Mouse (Mus musculus): ENCODE measurements around the gene Olfml2b. TPM values are rescaled to one million over a fixed set of nuclear protein-coding genes. Genes with fewer than 3 reads are reported as not detected.

Olfml2b gene
- 5.7 and 5.9 TPM in 2 replicates for polyA plus RNA-seq (2016; fragmentation: Nextera tagmentation; extraction: Ambion mirVana)

GRCm38 (mm10) chr1:170644255-170645205 lies at the start of gene Olfml2b:
TSS of gene Olfml2b (plus strand) at chr1:170644532.
- H3K36me3 ChIP-seq = no peaks in the 10 kb centered on the region
- peak within 1 kb of the TSS; percentile 54 for H3K4me3 ChIP-seq
- peaks cover 38% of the 10 kb centered on the region for H3K4me1 ChIP-seq (replicated peaks)
- peaks cover 13% of the 10 kb centered on the region for H3K27me3 ChIP-seq (ENCODE audit: insufficient read depth, poor library complexity, severe bottlenecking)
- H3K9me3 ChIP-seq = no peaks in the 10 kb centered on the region
- H3K27ac ChIP-seq = peak within 1 kb of the TSS; percentile 88
- 14% methylated on average over 51 of the region's 51 CpGs for WGBS
- peak; percentile 88 for DNase-seq (ENCODE audit: low spot score)

- Histone ChIP-seq H3K27me3 (ENCODE audit: insufficient read depth, poor library complexity, severe bottlenecking) (peaks cover 12% of the 10 kb centered on the region), H3K4me3 (no peak overlapping the region), H3K36me3 (peaks cover 4% of the 10 kb centered on the region; the same call in 1 of the 2 replicates), H3K9me3 (peaks cover 6% of the 10 kb centered on the region; the same call in 1 of the 2 replicates), H3K27ac (no peak overlapping the region), H3K4me1 (replicated peaks) (peaks cover 3% of the 10 kb centered on the region; the same call in 1 of the 2 replicates)
- DNase-seq (ENCODE audit: low spot score) = no peak
- 96% methylated on average over 7 of the region's 7 CpGs for WGBS
Measured at GRCm38 (mm10) chr1:170594575-170594974, 49.8 kb upstream of the Olfml2b start.

GRCm38 (mm10) chr1:170605228-170606001 lies 38.9 kb upstream of the Olfml2b start:
- no peak for DNase-seq (ENCODE audit: low spot score)
- Histone ChIP-seq H3K36me3 (no peaks in the 10 kb centered on the region), H3K4me1 (replicated peaks) (no peaks in the 10 kb centered on the region), H3K4me3 (no peak overlapping the region), H3K27me3 (ENCODE audit: insufficient read depth, poor library complexity, severe bottlenecking) (no peaks in the 10 kb centered on the region), H3K9me3 (no peaks in the 10 kb centered on the region), H3K27ac (no peak overlapping the region)
- WGBS = 77% methylated on average over 21 of the region's 21 CpGs

- Histone ChIP-seq H3K27ac (no peak overlapping the region), H3K27me3 (ENCODE audit: insufficient read depth, poor library complexity, severe bottlenecking) (no peaks in the 10 kb centered on the region), H3K36me3 (no peaks in the 10 kb centered on the region), H3K4me1 (replicated peaks) (no peaks in the 10 kb centered on the region), H3K9me3 (no peaks in the 10 kb centered on the region), H3K4me3 (no peak overlapping the region)
- WGBS = 86% methylated on average over 8 of the region's 8 CpGs
- DNase-seq (ENCODE audit: low spot score) = no peak
Measured at GRCm38 (mm10) chr1:170607231-170607917, 37.0 kb upstream of the Olfml2b start.

GRCm38 (mm10) chr1:170608461-170609071 lies 35.8 kb upstream of the Olfml2b start:
- H3K27ac ChIP-seq = no peak overlapping the region
- H3K4me1 ChIP-seq (replicated peaks) = no peaks in the 10 kb centered on the region
- no peaks in the 10 kb centered on the region for H3K9me3 ChIP-seq
- no peak for DNase-seq (ENCODE audit: low spot score)
- 92% methylated on average over 3 of the region's 3 CpGs for WGBS
- no peaks in the 10 kb centered on the region for H3K36me3 ChIP-seq
- no peaks in the 10 kb centered on the region for H3K27me3 ChIP-seq (ENCODE audit: insufficient read depth, poor library complexity, severe bottlenecking)
- H3K4me3 ChIP-seq = no peak overlapping the region

DNA sequence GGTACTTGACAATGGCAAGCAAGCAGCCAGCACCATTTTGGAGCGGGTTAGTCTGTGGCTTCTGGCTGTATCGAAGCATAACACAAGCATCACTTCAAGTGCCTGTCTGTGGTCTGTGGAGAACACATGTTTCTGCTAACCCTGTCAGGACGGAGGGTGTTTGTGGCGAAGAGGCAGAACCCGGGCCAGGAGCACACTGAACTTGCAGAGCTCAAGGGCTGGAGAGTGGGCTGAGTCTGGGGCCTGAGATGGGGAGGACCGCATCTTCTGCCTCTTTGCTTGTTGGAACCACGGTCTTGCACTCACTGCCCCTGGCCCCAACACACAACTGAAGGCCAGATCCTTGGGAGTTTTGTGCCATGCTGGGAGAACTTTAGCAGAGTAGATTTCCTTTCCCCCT lies 34.5 kb upstream of the Olfml2b start:
- WGBS = 87% methylated on average over 7 of the region's 7 CpGs
- H3K4me3 ChIP-seq = no peak overlapping the region
- H3K36me3 ChIP-seq = no peaks in the 10 kb centered on the region
- DNase-seq (ENCODE audit: low spot score) = no peak
- no peaks in the 10 kb centered on the region for H3K4me1 ChIP-seq (replicated peaks)
- H3K27me3 ChIP-seq (ENCODE audit: insufficient read depth, poor library complexity, severe bottlenecking) = no peaks in the 10 kb centered on the region
- no peaks in the 10 kb centered on the region for H3K9me3 ChIP-seq
- 0 out of 2 replicates have a peak overlapping the region, but pooled peaks have one; percentile 2 for H3K27ac ChIP-seq

DNA sequence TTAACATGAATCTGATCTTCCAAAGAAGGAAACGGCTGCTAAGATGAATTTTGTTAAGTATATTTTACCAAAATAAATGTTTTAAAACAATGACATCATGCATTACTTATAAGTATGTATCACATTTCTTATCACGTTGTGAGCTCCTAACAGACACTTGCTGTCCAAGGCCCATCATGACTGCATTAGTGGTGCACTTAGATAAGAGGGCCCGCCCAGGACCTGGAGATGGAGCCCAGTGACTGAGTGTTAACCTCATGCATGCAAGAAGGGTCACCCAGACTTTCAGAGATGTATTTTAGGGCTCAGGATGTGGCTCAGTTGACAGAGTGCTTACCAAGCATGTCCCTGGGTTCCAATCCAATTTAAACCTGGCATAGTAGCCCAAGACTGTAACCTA lies 34.0 kb upstream of the Olfml2b start:
- Histone ChIP-seq H3K9me3 (no peaks in the 10 kb centered on the region), H3K4me1 (replicated peaks) (no peaks in the 10 kb centered on the region), H3K27me3 (ENCODE audit: insufficient read depth, poor library complexity, severe bottlenecking) (no peaks in the 10 kb centered on the region), H3K4me3 (no peak overlapping the region), H3K27ac (no peak overlapping the region), H3K36me3 (no peaks in the 10 kb centered on the region)
- WGBS = 87% methylated on average over 3 of the region's 3 CpGs
- no peak for DNase-seq (ENCODE audit: low spot score)

GRCm38 (mm10) chr1:170610695-170611094 lies 33.6 kb upstream of the Olfml2b start:
- Histone ChIP-seq H3K4me3 (no peak overlapping the region), H3K9me3 (no peaks in the 10 kb centered on the region), H3K27ac (no peak overlapping the region), H3K4me1 (replicated peaks) (no peaks in the 10 kb centered on the region), H3K36me3 (no peaks in the 10 kb centered on the region), H3K27me3 (ENCODE audit: insufficient read depth, poor library complexity, severe bottlenecking) (no peaks in the 10 kb centered on the region)
- 87% methylated on average over 3 of the region's 3 CpGs for WGBS
- no peak for DNase-seq (ENCODE audit: low spot score)

DNA sequence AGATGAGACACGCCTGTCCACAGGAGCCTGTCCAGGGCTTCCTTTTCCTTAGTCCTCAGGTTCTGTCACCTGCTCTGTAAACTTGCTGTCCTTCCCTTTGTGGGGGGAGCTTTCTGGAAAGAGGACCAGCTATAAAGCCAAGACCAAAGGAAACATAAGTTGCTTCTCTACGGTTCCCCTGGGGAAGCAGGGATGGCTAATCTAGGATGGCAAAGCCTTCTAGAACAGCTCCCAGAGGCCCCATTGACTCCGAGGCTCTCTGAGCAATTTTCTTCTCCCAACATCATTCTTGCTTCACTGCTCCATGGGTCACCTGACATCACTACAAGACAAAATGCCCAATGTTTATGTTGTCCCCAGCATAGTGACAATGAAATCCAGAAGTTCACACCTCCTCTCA lies 32.7 kb upstream of the Olfml2b start:
- Histone ChIP-seq H3K4me3 (no peak overlapping the region), H3K36me3 (no peaks in the 10 kb centered on the region), H3K9me3 (no peaks in the 10 kb centered on the region), H3K27ac (no peak overlapping the region), H3K4me1 (replicated peaks) (no peaks in the 10 kb centered on the region), H3K27me3 (ENCODE audit: insufficient read depth, poor library complexity, severe bottlenecking) (no peaks in the 10 kb centered on the region)
- DNase-seq (ENCODE audit: low spot score) = no peak
- WGBS = 89% methylated on average over 3 of the region's 3 CpGs

- Histone ChIP-seq H3K36me3 (no peaks in the 10 kb centered on the region), H3K4me1 (replicated peaks) (no peaks in the 10 kb centered on the region), H3K27ac (no peak overlapping the region), H3K27me3 (ENCODE audit: insufficient read depth, poor library complexity, severe bottlenecking) (no peaks in the 10 kb centered on the region), H3K9me3 (no peaks in the 10 kb centered on the region), H3K4me3 (no peak overlapping the region)
- DNase-seq (ENCODE audit: low spot score) = peak; percentile 81
- WGBS = 62% methylated on average over 18 of the region's 18 CpGs
Measured at GRCm38 (mm10) chr1:170612968-170613872, 31.1 kb upstream of the Olfml2b start.

DNA sequence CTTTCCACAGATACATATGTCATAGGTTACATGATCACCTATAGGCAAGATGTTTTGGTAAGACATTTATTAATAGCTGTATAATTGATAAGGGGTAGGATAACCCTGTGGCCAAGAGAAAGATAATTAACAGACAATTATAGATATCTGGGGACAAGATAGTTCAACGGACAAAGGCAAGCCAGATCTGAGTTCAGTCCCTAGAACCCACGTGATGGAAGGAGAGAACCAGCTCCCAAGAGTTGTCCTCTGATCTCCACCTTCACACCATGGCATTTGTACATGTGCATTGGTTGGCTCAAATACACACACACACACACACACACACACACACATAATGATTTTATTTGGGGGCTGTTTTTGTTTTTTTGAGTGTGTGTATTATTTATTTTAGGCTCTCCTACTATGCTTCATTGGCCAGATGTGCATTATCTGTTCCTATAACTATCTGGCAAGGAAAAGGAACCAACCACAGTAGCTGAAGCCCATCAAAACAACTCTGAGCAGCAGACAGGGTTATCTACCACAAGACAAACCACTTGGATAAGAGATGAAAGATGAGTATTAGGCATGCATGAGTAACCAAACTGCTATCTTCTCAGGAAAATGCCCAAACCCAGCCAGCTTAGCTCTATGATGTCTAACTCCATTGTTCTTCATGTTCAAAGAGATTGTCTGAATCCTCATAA lies 24.5 kb upstream of the Olfml2b start:
- no peaks in the 10 kb centered on the region for H3K36me3 ChIP-seq
- no peaks in the 10 kb centered on the region for H3K4me1 ChIP-seq (replicated peaks)
- peaks cover 4% of the 10 kb centered on the region; the same call in 1 of the 2 replicates for H3K9me3 ChIP-seq
- no peak overlapping the region for H3K4me3 ChIP-seq
- DNase-seq (ENCODE audit: low spot score) = no peak
- H3K27ac ChIP-seq = no peak overlapping the region
- 88% methylated on average over 2 of the region's 2 CpGs for WGBS
- no peaks in the 10 kb centered on the region for H3K27me3 ChIP-seq (ENCODE audit: insufficient read depth, poor library complexity, severe bottlenecking)
